Mouse (Mus musculus): ENCODE data around the gene Gabrg2. TPM values are rescaled to one million over a fixed set of nuclear protein-coding genes. Genes with fewer than 3 reads are reported as not detected.
A peak's percentile ranks its signal among the peaks of the same experiment; 100 is the strongest.

The Gabrg2 gene
- total and polyA plus RNA-seq, 2 experiments from 2014 or later: 89.0 to 113 TPM

DNA sequence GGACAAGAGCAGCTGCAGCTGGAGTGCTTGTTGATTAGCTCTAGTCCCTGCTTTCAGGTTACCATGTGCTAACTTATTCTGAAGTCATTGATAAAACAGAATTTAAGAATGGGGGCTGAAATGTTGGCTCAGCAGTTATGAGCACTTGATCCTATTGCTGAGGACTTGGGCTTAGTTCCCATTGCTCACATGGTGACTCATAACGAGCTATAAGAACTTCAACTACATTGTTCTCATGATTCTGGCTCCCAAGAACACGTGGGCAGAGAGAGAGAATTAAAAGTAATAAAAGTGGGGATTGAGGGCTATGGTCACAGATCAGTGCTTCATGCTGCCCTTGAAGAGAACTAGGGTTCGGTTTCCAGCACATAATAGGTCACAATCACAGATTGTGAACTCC is 48.8 kb downstream of the Gabrg2 start:
- no peak for DNase-seq (ENCODE audit: low spot score)
- H3K4me1 ChIP-seq (ENCODE audit: insufficient read depth, low read length): no peaks in the 10 kb centered on the region
- no peaks in the 10 kb centered on the region for H3K9me3 ChIP-seq (ENCODE audit: low read length)
- H3K4me2 ChIP-seq (ENCODE audit: low read depth, low read length): no peak overlapping the region
- no peak overlapping the region for H3K9ac ChIP-seq (replicated peaks; ENCODE audit: low read length)
- 71% methylated on average over 3 of the region's 3 CpGs for WGBS
- no peak overlapping the region for H3K27ac ChIP-seq
- H3K36me3 ChIP-seq (ENCODE audit: insufficient read depth, low read length): no peaks in the 10 kb centered on the region
- H3K27me3 ChIP-seq (ENCODE audit: insufficient read depth, low read length): no peaks in the 10 kb centered on the region
- no peak overlapping the region for H3K4me3 ChIP-seq (ENCODE audit: low read length)
- no peak for ATAC-seq
- no peak for TF ChIP-seq CTCF (IDR thresholded peaks at IDR 0.05; ENCODE audit: low read depth)

DNA sequence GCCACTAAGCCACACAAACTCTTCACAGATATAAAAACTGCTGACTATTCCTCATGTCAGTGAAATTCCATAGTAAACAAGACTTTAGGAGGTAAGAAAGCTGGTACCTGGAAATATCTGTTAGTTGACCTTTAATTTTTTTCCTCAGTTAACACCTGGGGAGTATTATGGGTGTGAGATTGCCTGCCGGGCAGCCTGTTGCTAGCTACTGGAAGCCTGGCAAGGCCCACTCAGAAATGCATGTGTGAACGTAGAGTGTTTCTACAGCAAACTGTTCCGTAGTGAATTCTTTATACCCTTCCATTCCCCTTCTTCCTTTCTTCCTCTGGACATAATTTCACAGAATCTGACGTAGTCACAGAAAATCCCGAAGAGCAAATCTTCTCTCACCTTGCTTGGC is 55.2 kb downstream of the Gabrg2 start:
- Histone ChIP-seq H3K36me3 (ENCODE audit: insufficient read depth, low read length) (no peaks in the 10 kb centered on the region), H3K27me3 (ENCODE audit: insufficient read depth, low read length) (no peaks in the 10 kb centered on the region), H3K4me3 (ENCODE audit: low read length) (no peak overlapping the region), H3K4me2 (ENCODE audit: low read depth, low read length) (no peak overlapping the region), H3K9ac (replicated peaks; ENCODE audit: low read length) (no peak overlapping the region), H3K9me3 (ENCODE audit: low read length) (no peaks in the 10 kb centered on the region), H3K4me1 (ENCODE audit: insufficient read depth, low read length) (no peaks in the 10 kb centered on the region), H3K27ac (no peak overlapping the region)
- ATAC-seq: no peak
- WGBS: 83% methylated on average over 5 of the region's 5 CpGs
- TF ChIP-seq CTCF (IDR thresholded peaks at IDR 0.05; ENCODE audit: low read depth): no peak
- no peak for DNase-seq (ENCODE audit: low spot score)

GRCm38 (mm10) chr11:41937979-41938378 is 62.7 kb downstream of the Gabrg2 start:
- no peak for TF ChIP-seq CTCF (IDR thresholded peaks at IDR 0.05; ENCODE audit: low read depth)
- no peak overlapping the region for H3K27ac ChIP-seq
- H3K4me1 ChIP-seq (ENCODE audit: insufficient read depth, low read length): no peaks in the 10 kb centered on the region
- no peaks in the 10 kb centered on the region for H3K27me3 ChIP-seq (ENCODE audit: insufficient read depth, low read length)
- no peaks in the 10 kb centered on the region for H3K36me3 ChIP-seq (ENCODE audit: insufficient read depth, low read length)
- H3K4me2 ChIP-seq (ENCODE audit: low read depth, low read length): no peak overlapping the region
- ATAC-seq: no peak
- no peak for DNase-seq (ENCODE audit: low spot score)
- WGBS: 73% methylated on average over 2 of the region's 2 CpGs
- no peaks in the 10 kb centered on the region for H3K9me3 ChIP-seq (ENCODE audit: low read length)
- no peak overlapping the region for H3K9ac ChIP-seq (replicated peaks; ENCODE audit: low read length)
- H3K4me3 ChIP-seq (ENCODE audit: low read length): no peak overlapping the region

DNA sequence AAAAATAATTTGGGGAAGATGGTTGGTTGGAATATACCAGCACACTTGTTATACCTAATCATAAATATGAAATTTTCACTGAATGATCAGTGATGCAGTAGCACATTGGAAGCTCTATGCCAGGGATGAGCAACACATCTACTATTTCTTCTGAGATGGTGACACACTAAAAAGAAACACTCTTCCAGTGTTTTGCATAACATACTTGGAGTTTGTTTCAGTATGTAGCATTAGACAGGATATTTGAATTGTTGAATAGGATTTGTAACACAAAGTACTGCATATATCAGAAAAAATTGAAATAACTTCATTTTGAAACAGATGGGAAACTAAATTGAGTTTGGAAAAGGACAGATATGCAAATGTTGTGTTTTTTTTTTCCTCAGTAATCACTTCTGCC is 81.8 kb downstream of the Gabrg2 start:
- Histone ChIP-seq H3K4me2 (ENCODE audit: low read depth, low read length) (no peak overlapping the region), H3K27ac (no peak overlapping the region), H3K9me3 (ENCODE audit: low read length) (no peaks in the 10 kb centered on the region), H3K4me3 (ENCODE audit: low read length) (no peak overlapping the region), H3K36me3 (ENCODE audit: insufficient read depth, low read length) (no peaks in the 10 kb centered on the region), H3K4me1 (ENCODE audit: insufficient read depth, low read length) (no peaks in the 10 kb centered on the region), H3K27me3 (ENCODE audit: insufficient read depth, low read length) (no peaks in the 10 kb centered on the region), H3K9ac (replicated peaks; ENCODE audit: low read length) (no peak overlapping the region)
- DNase-seq (ENCODE audit: low spot score) (no peak), ATAC-seq (no peak)
- no peak for TF ChIP-seq CTCF (IDR thresholded peaks at IDR 0.05; ENCODE audit: low read depth)

GRCm38 (mm10) chr11:41914066-41914465 is 86.6 kb downstream of the Gabrg2 start:
- TF ChIP-seq CTCF (IDR thresholded peaks at IDR 0.05; ENCODE audit: low read depth): no peak
- H3K9me3 ChIP-seq (ENCODE audit: low read length): no peaks in the 10 kb centered on the region
- no peak overlapping the region for H3K4me3 ChIP-seq (ENCODE audit: low read length)
- no peak overlapping the region for H3K9ac ChIP-seq (replicated peaks; ENCODE audit: low read length)
- no peaks in the 10 kb centered on the region for H3K4me1 ChIP-seq (ENCODE audit: insufficient read depth, low read length)
- DNase-seq (ENCODE audit: low spot score): peak; percentile 10
- WGBS: 39% methylated on average over 6 of the region's 6 CpGs
- no peaks in the 10 kb centered on the region for H3K36me3 ChIP-seq (ENCODE audit: insufficient read depth, low read length)
- no peaks in the 10 kb centered on the region for H3K27me3 ChIP-seq (ENCODE audit: insufficient read depth, low read length)
- no peak overlapping the region for H3K4me2 ChIP-seq (ENCODE audit: low read depth, low read length)
- H3K27ac ChIP-seq: no peak overlapping the region
- no peak for ATAC-seq

GRCm38 (mm10) chr11:41903661-41904060 is 97.0 kb downstream of the Gabrg2 start:
- H3K4me1 ChIP-seq (ENCODE audit: insufficient read depth, low read length): no peaks in the 10 kb centered on the region
- WGBS: 80% methylated on average over 2 of the region's 2 CpGs
- no peak overlapping the region for H3K4me3 ChIP-seq (ENCODE audit: low read length)
- no peak overlapping the region for H3K4me2 ChIP-seq (ENCODE audit: low read depth, low read length)
- H3K9me3 ChIP-seq (ENCODE audit: low read length): no peaks in the 10 kb centered on the region
- H3K36me3 ChIP-seq (ENCODE audit: insufficient read depth, low read length): no peaks in the 10 kb centered on the region
- no peak overlapping the region for H3K9ac ChIP-seq (replicated peaks; ENCODE audit: low read length)
- TF ChIP-seq CTCF (IDR thresholded peaks at IDR 0.05; ENCODE audit: low read depth): no peak
- ATAC-seq: no peak
- no peak overlapping the region for H3K27ac ChIP-seq
- no peaks in the 10 kb centered on the region for H3K27me3 ChIP-seq (ENCODE audit: insufficient read depth, low read length)
- no peak for DNase-seq (ENCODE audit: low spot score)

Other genes starting within 250 kb of the Gabrg2 start
- 23.9 and 31.3 TPM in 2 replicates for gene Gabra1, start 182.1 kb upstream of the Gabrg2 start, total RNA-seq (2014; rRNA removed)
- gene Gabra1, start 182.1 kb upstream of the Gabrg2 start, polyA plus RNA-seq (2015; fragmentation: Nextera tagmentation; extraction: Ambion mirVana): 25.8 and 27.9 TPM in 2 replicates

Measured in hindbrain, postnatal 0 days (tissue).